Mouse (Mus musculus) forebrain, embryonic 16.5 days (tissue): ENCODE results near the gene Ccl22. TPM values are rescaled to one million over a fixed set of nuclear protein-coding genes. Genes with fewer than 3 reads are reported as not detected.

Source experiments
- ATAC-seq: fragments of 200-750 bp; cut with Nextera tagmentation; 2 replicates; pipeline ENCODE4 v1.8.0; 2017; ENCODE audit warnings: mild to moderate bottlenecking, moderate library complexity
- H3K27ac ChIP-seq: fragments of 300-500 bp; sonication (generic); 2 replicates; pipeline ENCODE4 v1.5.1; 2014; ENCODE audit warnings: low read length, control low read depth
- H3K27me3 ChIP-seq: fragments of 300-500 bp; sonication (generic); replicated peaks from 2 replicates; pipeline ENCODE4 v1.6.1; 2014; ENCODE audit warnings: low read length; ENCODE audit not compliant: control insufficient read depth, insufficient read depth
- H3K36me3 ChIP-seq: fragments of 300-500 bp; sonication (generic); 2 replicates; pipeline ENCODE4 v1.6.1; 2014; ENCODE audit not compliant: control insufficient read depth, insufficient read depth
- H3K4me1 ChIP-seq: fragments of 300-500 bp; sonication (generic); replicated peaks from 2 replicates; pipeline ENCODE4 v1.6.1; 2014; ENCODE audit warnings: low read length; ENCODE audit not compliant: control insufficient read depth, insufficient read depth
- H3K4me2 ChIP-seq: fragments of 300-500 bp; sonication (generic); 2 replicates; pipeline ENCODE4 v1.6.1; 2014; ENCODE audit warnings: mild to moderate bottlenecking, low read length, control low read depth
- H3K4me3 ChIP-seq: fragments of 300-500 bp; sonication (generic); replicated peaks from 2 replicates; pipeline ENCODE4 v1.5.1; 2014; ENCODE audit warnings: mild to moderate bottlenecking, low read length, control low read depth
- H3K9ac ChIP-seq: fragments of 300-500 bp; sonication (generic); replicated peaks from 2 replicates; pipeline ENCODE4 v1.6.1; 2014; ENCODE audit warnings: low read depth, low read length, control low read depth
- H3K9me3 ChIP-seq: fragments of 300-500 bp; sonication (generic); 2 replicates; pipeline ENCODE4 v1.6.1; 2016; ENCODE audit warnings: low read length; ENCODE audit not compliant: control insufficient read depth
- WGBS: fragments of 180-500 bp; shearing (Covaris S2); extraction: QIAGEN DNeasy Blood & Tissue Kit; methylation state at CpG from one replicate; pipeline ENCODE4 v1.1.7; 2014; 5-methylcytosine and 5-hydroxymethylcytosine counted together
- polyA plus RNA-seq: library from polyadenylated mRNA; unstranded; fragments of >200 nt; fragmentation: Nextera tagmentation; extraction: Ambion mirVana; gene quantifications from 2 replicates; pipeline ENCODE4 v1.2.1, GENCODE M21; 2015

Ccl22 gene
- polyA plus RNA-seq, 1 experiment from 2014 or later, result not detected

DNA sequence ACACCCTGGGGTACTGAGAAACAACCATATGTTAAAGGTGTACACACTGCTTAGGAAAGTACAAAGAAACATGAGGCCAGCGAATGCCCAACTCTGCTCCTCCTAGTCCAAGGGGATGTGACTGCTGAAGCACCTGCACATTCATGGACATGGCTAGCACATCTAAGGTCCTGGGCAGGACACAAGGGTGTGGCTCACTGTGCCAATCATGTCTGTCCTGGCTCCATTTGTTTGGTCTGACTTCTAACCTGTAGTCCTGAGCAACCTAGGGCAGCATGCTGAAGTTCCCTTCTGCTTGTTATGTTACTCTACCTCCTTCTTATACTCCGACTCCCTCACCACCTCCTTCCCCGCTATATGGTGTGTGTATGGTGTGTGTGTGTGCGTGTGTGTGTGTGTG is 49.0 kb downstream of the Ccl22 start:
- Histone ChIP-seq H3K4me2 (no peak overlapping the region), H3K27ac (no peak overlapping the region), H3K4me1 (no peaks in the 10 kb centered on the region), H3K9me3 (no peaks in the 10 kb centered on the region), H3K36me3 (no peaks in the 10 kb centered on the region), H3K9ac (no peak overlapping the region), H3K27me3 (no peaks in the 10 kb centered on the region), H3K4me3 (no peak overlapping the region)
- no peak for ATAC-seq
- 87% methylated on average over 4 of the region's 4 CpGs for WGBS

DNA sequence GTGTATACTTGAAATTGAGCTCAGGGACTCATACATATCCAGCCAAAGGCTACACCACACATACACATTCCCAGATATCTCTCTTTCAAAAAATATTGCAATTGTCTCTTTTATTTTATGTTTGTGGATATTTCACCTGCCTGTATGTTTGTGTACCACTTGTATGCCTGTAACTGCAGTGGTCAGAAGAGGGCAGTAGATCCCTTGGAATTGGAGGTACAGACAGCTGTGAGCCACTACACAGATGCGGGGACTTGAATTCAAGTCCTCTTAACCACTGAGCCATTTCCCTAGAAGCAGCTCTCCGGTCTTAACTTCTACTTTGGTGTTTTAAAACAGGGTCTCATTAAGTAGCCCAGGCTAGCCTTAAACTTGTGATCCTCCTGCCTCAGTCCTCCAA is 49.4 kb downstream of the Ccl22 start:
- Histone ChIP-seq H3K36me3 (no peaks in the 10 kb centered on the region), H3K4me3 (no peak overlapping the region), H3K4me2 (no peak overlapping the region), H3K4me1 (no peaks in the 10 kb centered on the region), H3K9ac (no peak overlapping the region), H3K27ac (no peak overlapping the region), H3K9me3 (no peaks in the 10 kb centered on the region), H3K27me3 (no peaks in the 10 kb centered on the region)
- ATAC-seq, result no peak
- WGBS, result 97% methylated on average over 2 of the region's 2 CpGs

DNA sequence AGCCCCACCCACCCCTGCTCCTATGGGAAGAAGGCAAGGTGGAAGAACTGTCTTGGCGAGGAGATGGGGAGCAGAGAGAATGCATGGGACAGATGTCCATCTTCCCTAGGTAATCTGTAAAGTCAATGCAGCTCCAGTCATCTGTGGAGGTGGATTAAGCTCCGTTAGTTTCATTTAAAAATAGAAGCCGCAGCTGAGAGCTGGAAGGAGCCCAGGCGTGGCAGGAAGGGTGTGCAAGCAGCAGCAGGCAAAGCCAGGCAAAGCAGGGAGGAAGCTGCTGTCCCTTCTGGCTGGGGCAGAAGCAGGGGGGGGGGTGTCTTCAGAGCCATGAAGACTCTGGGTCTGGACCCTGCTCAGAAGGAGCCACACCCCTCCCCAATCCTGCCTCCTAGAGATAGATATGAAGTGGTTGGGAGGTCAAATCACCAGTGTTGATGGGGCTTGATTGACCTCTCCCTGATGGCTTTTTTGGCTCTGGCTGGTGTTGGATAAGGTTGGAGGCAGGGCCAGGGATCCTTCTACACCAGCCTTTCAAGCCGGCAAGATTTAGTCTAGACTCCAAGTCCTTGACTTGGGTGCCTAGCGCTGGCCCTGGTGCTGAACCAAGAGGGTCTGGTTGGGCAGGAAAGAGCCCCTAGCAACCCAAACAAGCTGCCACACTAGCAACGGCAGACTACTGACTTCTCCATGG is 55.0 kb downstream of the Ccl22 start:
- no peak overlapping the region for H3K9ac ChIP-seq
- H3K27me3 ChIP-seq, result no peaks in the 10 kb centered on the region
- no peaks in the 10 kb centered on the region for H3K9me3 ChIP-seq
- H3K27ac ChIP-seq, result no peak overlapping the region
- no peak for ATAC-seq
- H3K4me2 ChIP-seq, result no peak overlapping the region
- no peak overlapping the region for H3K4me3 ChIP-seq
- no peaks in the 10 kb centered on the region for H3K4me1 ChIP-seq
- H3K36me3 ChIP-seq, result no peaks in the 10 kb centered on the region
- WGBS, result 56% methylated on average over 7 of the region's 7 CpGs

Other genes with a start within 250 kb of the Ccl22 start
- gene Cpne2, start 212.6 kb upstream of the Ccl22 start, polyA plus RNA-seq, result 21.1 and 29.2 TPM in 2 replicates
- gene Rspry1, start 143.7 kb upstream of the Ccl22 start, polyA plus RNA-seq, result 50.8 and 54.5 TPM in 2 replicates
- gene Fam192a, start 143.6 kb upstream of the Ccl22 start, polyA plus RNA-seq, result 105 and 115 TPM in 2 replicates
- gene Arl2bp, start 79.0 kb upstream of the Ccl22 start, polyA plus RNA-seq, result 180 TPM in 2 replicates
- gene Pllp, start 49.3 kb upstream of the Ccl22 start, polyA plus RNA-seq, result 1.6 and 1.7 TPM in 2 replicates
- gene Cx3cl1, start 26.4 kb downstream of the Ccl22 start, polyA plus RNA-seq, result 15.1 and 23.8 TPM in 2 replicates
- gene Ccl17, start 64.9 kb downstream of the Ccl22 start, polyA plus RNA-seq, result 0.77 TPM in 1 of 2 replicates, not detected in the other
- 56.8 and 60.7 TPM in 2 replicates for gene Coq9, start 92.7 kb downstream of the Ccl22 start, polyA plus RNA-seq
- gene Ciapin1, start 92.8 kb downstream of the Ccl22 start, polyA plus RNA-seq, result 119 and 148 TPM in 2 replicates
- gene Polr2c, start 111.9 kb downstream of the Ccl22 start, polyA plus RNA-seq, result 150 and 153 TPM in 2 replicates
- 75.3 and 81.4 TPM in 2 replicates for gene Dok4, start 130.7 kb downstream of the Ccl22 start, polyA plus RNA-seq
- 4.6 and 5.7 TPM in 2 replicates for gene Ccdc102a, start 172.5 kb downstream of the Ccl22 start, polyA plus RNA-seq
- gene Adgrg5, start 178.1 kb downstream of the Ccl22 start, polyA plus RNA-seq, result not detected in 2 replicates
- 132 and 152 TPM in 2 replicates for gene Adgrg1, start 229.2 kb downstream of the Ccl22 start, polyA plus RNA-seq